Mouse (Mus musculus): Measurements from ENCODE around the gene Gm45711. TPM values are rescaled to one million over a fixed set of nuclear protein-coding genes. Genes with fewer than 3 reads are reported as not detected.

Gene Gm45711
- polyA plus RNA-seq, 1 experiment, result not detected

GRCm38 (mm10) chr8:104247908-104248275 lies 62.0 kb downstream of the Gm45711 start:
- Histone ChIP-seq H3K4me1 (ENCODE audit: control insufficient read depth, insufficient read depth, low read length) (no peaks in the 10 kb centered on the region; the same call in 1 of the 2 replicates), H3K4me3 (ENCODE audit: insufficient read depth, low read length) (peak overlapping the region; percentile 69), H3K27ac (ENCODE audit: insufficient read depth, low read length) (no peak overlapping the region)
- TF ChIP-seq POLR2A (IDR thresholded peaks at IDR 0.05; ENCODE audit: extremely low read depth, insufficient read depth, low read length) (no peak), CTCF (IDR thresholded peaks at IDR 0.05; ENCODE audit: extremely low read depth, insufficient read depth, low read length) (no peak)

DNA sequence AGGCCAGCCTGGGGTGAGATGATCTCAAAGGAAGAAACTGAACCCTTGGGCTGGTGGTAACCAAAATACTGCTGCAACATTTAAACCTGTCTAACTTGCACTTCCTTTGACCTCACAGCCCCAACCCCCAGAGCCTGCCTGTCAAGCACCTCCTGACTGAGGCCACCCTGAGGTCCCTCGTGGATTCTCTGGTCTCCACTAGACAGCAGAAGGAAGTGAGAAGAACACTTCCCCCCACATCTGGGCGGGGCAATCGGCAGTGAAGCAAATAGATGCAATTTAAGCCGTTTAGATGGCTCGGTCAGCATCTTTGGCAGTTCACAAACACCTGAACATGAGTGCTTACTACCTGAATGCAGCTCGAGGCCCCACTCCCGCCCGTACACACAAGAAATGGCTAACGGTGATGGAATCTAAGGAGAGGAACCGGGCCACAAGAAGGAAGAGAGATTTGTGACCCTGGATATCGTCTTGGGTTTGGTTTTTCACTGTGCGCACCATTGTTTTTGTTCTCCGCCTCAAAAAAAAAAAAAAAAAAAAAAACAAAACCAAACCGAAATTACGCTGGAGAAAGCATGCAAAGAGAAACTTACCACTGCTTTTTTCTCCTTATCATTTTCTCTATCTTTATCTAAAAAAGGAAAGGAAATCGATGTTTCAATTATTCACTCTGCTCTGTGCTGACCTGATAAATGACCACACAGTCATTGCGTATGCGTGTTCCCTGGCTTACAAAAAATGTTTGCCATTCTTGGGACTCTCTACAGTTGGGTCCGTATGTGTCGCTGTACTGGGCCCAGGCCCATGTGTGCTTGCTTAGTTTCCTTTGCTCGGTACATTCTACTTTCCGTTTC lies 62.6 kb downstream of the Gm45711 start:
- TF ChIP-seq POLR2A (IDR thresholded peaks at IDR 0.05; ENCODE audit: extremely low read depth, insufficient read depth, low read length) (no peak), CTCF (IDR thresholded peaks at IDR 0.05; ENCODE audit: extremely low read depth, insufficient read depth, low read length) (no peak)
- peak overlapping the region; percentile 69 for H3K4me3 ChIP-seq (ENCODE audit: insufficient read depth, low read length)
- H3K4me1 ChIP-seq (ENCODE audit: control insufficient read depth, insufficient read depth, low read length), result no peaks in the 10 kb centered on the region; the same call in 1 of the 2 replicates
- H3K27ac ChIP-seq (ENCODE audit: insufficient read depth, low read length), result no peak overlapping the region

GRCm38 (mm10) chr8:104246621-104247020 lies 63.3 kb downstream of the Gm45711 start:
- Histone ChIP-seq H3K4me1 (ENCODE audit: control insufficient read depth, insufficient read depth, low read length) (no peaks in the 10 kb centered on the region; the same call in 1 of the 2 replicates), H3K4me3 (ENCODE audit: insufficient read depth, low read length) (no peak overlapping the region), H3K27ac (ENCODE audit: insufficient read depth, low read length) (no peak overlapping the region)
- no peak for TF ChIP-seq POLR2A (IDR thresholded peaks at IDR 0.05; ENCODE audit: extremely low read depth, insufficient read depth, low read length)
- TF ChIP-seq CTCF (IDR thresholded peaks at IDR 0.05; ENCODE audit: extremely low read depth, insufficient read depth, low read length), result no peak

GRCm38 (mm10) chr8:104242038-104242644 lies 67.7 kb downstream of the Gm45711 start:
- TF ChIP-seq POLR2A (IDR thresholded peaks at IDR 0.05; ENCODE audit: extremely low read depth, insufficient read depth, low read length), result no peak
- no peak for TF ChIP-seq CTCF (IDR thresholded peaks at IDR 0.05; ENCODE audit: extremely low read depth, insufficient read depth, low read length)
- no peak overlapping the region for H3K4me3 ChIP-seq (ENCODE audit: insufficient read depth, low read length)
- no peak overlapping the region for H3K27ac ChIP-seq (ENCODE audit: insufficient read depth, low read length)
- no peaks in the 10 kb centered on the region for H3K4me1 ChIP-seq (ENCODE audit: control insufficient read depth, insufficient read depth, low read length)

GRCm38 (mm10) chr8:104239418-104239861 lies 70.4 kb downstream of the Gm45711 start:
- no peak overlapping the region for H3K27ac ChIP-seq (ENCODE audit: insufficient read depth, low read length)
- TF ChIP-seq CTCF (IDR thresholded peaks at IDR 0.05; ENCODE audit: extremely low read depth, insufficient read depth, low read length) (no peak), POLR2A (IDR thresholded peaks at IDR 0.05; ENCODE audit: extremely low read depth, insufficient read depth, low read length) (no peak)

DNA sequence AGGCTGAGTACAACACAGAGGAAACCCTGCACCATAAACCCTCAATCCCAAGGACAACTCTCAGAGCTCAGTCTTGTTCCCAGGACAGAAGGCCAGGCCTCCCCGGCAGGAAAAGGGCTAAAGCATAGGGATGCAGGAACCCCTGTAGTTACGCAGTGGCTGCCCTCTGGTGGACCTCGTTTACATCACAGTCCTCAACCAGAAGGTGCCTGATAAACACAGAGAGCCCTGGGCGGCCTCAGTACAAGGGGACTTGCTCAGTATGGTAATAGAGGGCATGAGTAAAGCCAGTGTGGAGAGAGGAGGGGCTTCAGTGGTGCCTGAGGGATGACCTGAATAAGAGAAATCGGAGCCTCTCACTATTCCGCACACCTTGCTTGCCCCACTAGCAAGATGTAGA lies 75.3 kb downstream of the Gm45711 start:
- TF ChIP-seq CTCF (IDR thresholded peaks at IDR 0.05; ENCODE audit: extremely low read depth, insufficient read depth, low read length) (0 out of 2 replicates have a peak, but pooled peaks have one; percentile 28), POLR2A (IDR thresholded peaks at IDR 0.05; ENCODE audit: extremely low read depth, insufficient read depth, low read length) (no peak)
- H3K4me1 ChIP-seq (ENCODE audit: control insufficient read depth, insufficient read depth, low read length), result no peaks in the 10 kb centered on the region
- no peak overlapping the region for H3K4me3 ChIP-seq (ENCODE audit: insufficient read depth, low read length)
- no peak overlapping the region for H3K27ac ChIP-seq (ENCODE audit: insufficient read depth, low read length)

More at GRCm38 (mm10) chr8:104239418-104239861, 70.4 kb downstream of the Gm45711 start:
- Histone ChIP-seq H3K4me3 (ENCODE audit: insufficient read depth, low read length) (no peak overlapping the region), H3K4me1 (ENCODE audit: control insufficient read depth, insufficient read depth, low read length) (no peaks in the 10 kb centered on the region)

GRCm38 (mm10) chr8:104232919-104233318 lies 77.0 kb downstream of the Gm45711 start:
- TF ChIP-seq CTCF (IDR thresholded peaks at IDR 0.05; ENCODE audit: extremely low read depth, insufficient read depth, low read length) (no peak), POLR2A (IDR thresholded peaks at IDR 0.05; ENCODE audit: extremely low read depth, insufficient read depth, low read length) (no peak)

GRCm38 (mm10) chr8:104232039-104232438 lies 77.8 kb downstream of the Gm45711 start:
- no peak for TF ChIP-seq CTCF (IDR thresholded peaks at IDR 0.05; ENCODE audit: extremely low read depth, insufficient read depth, low read length)
- no peak for TF ChIP-seq POLR2A (IDR thresholded peaks at IDR 0.05; ENCODE audit: extremely low read depth, insufficient read depth, low read length)
- H3K4me1 ChIP-seq (ENCODE audit: control insufficient read depth, insufficient read depth, low read length), result no peaks in the 10 kb centered on the region

More at GRCm38 (mm10) chr8:104232919-104233318, 77.0 kb downstream of the Gm45711 start:
- no peak overlapping the region for H3K27ac ChIP-seq (ENCODE audit: insufficient read depth, low read length)
- no peaks in the 10 kb centered on the region for H3K4me1 ChIP-seq (ENCODE audit: control insufficient read depth, insufficient read depth, low read length)
- no peak overlapping the region for H3K4me3 ChIP-seq (ENCODE audit: insufficient read depth, low read length)

More at GRCm38 (mm10) chr8:104232039-104232438, 77.8 kb downstream of the Gm45711 start:
- Histone ChIP-seq H3K27ac (ENCODE audit: insufficient read depth, low read length) (no peak overlapping the region), H3K4me3 (ENCODE audit: insufficient read depth, low read length) (no peak overlapping the region)

Other genes starting within 250 kb of the Gm45711 start
- 11.7 and 11.8 TPM in 2 replicates for gene Cdh5, start 208.5 kb downstream of the Gm45711 start, polyA plus RNA-seq (2012; rRNA removed)
- 24.7 and 25.0 TPM in 2 replicates for gene Bean1, start 139.6 kb downstream of the Gm45711 start, polyA plus RNA-seq (2012; rRNA removed)
- gene Tk2, start 61.5 kb downstream of the Gm45711 start, polyA plus RNA-seq (2012; rRNA removed), result 46.7 and 48.6 TPM in 2 replicates
- 11.4 and 12.4 TPM in 2 replicates for gene Cklf, start 59.2 kb downstream of the Gm45711 start, polyA plus RNA-seq (2012; rRNA removed)
- not detected in 2 replicates for gene Cmtm2a, start 16.9 kb downstream of the Gm45711 start, polyA plus RNA-seq (2012; rRNA removed)
- not detected in 2 replicates for gene Cmtm1, start 64 bp upstream of the Gm45711 start, polyA plus RNA-seq (2012; rRNA removed)
- not detected in 2 replicates for gene Gm11020, start 11.5 kb upstream of the Gm45711 start, polyA plus RNA-seq (2012; rRNA removed)
- gene Cmtm2b, start 12.1 kb upstream of the Gm45711 start, polyA plus RNA-seq (2012; rRNA removed), result not detected in 2 replicates
- 19.8 and 20.4 TPM in 2 replicates for gene Cmtm3, start 29.3 kb upstream of the Gm45711 start, polyA plus RNA-seq (2012; rRNA removed)
- gene Cmtm4, start 85.7 kb upstream of the Gm45711 start, polyA plus RNA-seq (2012; rRNA removed), result 45.7 and 46.2 TPM in 2 replicates
- 161 and 170 TPM in 2 replicates for gene Dync1li2, start 133.0 kb upstream of the Gm45711 start, polyA plus RNA-seq (2012; rRNA removed)
- gene Terb1, start 199.8 kb upstream of the Gm45711 start, polyA plus RNA-seq (2012; rRNA removed), result 0.69 and 1.2 TPM in 2 replicates
- 75.4 and 76.2 TPM in 2 replicates for gene Nae1, start 224.6 kb upstream of the Gm45711 start, polyA plus RNA-seq (2012; rRNA removed)
- gene Car7, start 224.6 kb upstream of the Gm45711 start, polyA plus RNA-seq (2012; rRNA removed), result 48.6 and 59.8 TPM in 2 replicates

Data from cortical plate, adult 2 months (tissue).